27 mouse cellular contexts compared by ENCODE assay signal in genomic region chr2:25888144-25888543, GRCm38 (mm10). TPM values are rescaled to one million over a fixed set of nuclear protein-coding genes. Genes with fewer than 3 reads are reported as not detected.
DNase-seq lines count a peak whose midpoint lies in the region; ATAC-seq lines count a peak whose summit lies in the region.
"Had no signal": no experiment of that assay in that cellular context is flagged by ENCODE, and none has a peak within 500 bp of the region (broad histone marks: within the 10 kb centered on the region; RNA-seq: fewer than 3 reads in every experiment).

No protein-coding gene starts in this region.

- ATAC-seq in kidney, embryonic 14.5 days (ENCODE audit: low FRiP score, low TSS enrichment): no peak
- ATAC-seq: hindbrain, embryonic 16.5 days; intestine, postnatal 0 days; midbrain, embryonic 16.5 days had no signal

- no peaks in the 10 kb centered on the region for H3K4me1 ChIP-seq in kidney, embryonic 14.5 days (ENCODE audit: control insufficient read depth, insufficient read depth, low read length)
- H3K4me1 ChIP-seq in forebrain, embryonic 10.5 days: no peaks in the 10 kb centered on the region
- H3K4me1 ChIP-seq: heart, embryonic 10.5 days; limb, embryonic 10.5 days; lung, embryonic 15.5 days; stomach, embryonic 15.5 days had no signal

- H3K27me3 ChIP-seq in kidney, embryonic 14.5 days (ENCODE audit: control insufficient read depth, insufficient read depth, low read length): no peaks in the 10 kb centered on the region
- no peaks in the 10 kb centered on the region for H3K27me3 ChIP-seq in forebrain, embryonic 10.5 days (ENCODE audit: poor library complexity, severe bottlenecking)
- H3K27me3 ChIP-seq: lung, embryonic 15.5 days; stomach, embryonic 15.5 days had no signal

- peak; percentile 33 to 67 for DNase-seq in adrenal gland, adult (ENCODE audit: inconsistent age in 2 of 2, low spot score in 1 of 2)
- no peak for DNase-seq in adrenal gland, postnatal 4 days (ENCODE audit: low spot score in 2 of 2)
- DNase-seq in kidney, postnatal 10 days: peak; percentile 26
- DNase-seq in ovary, postnatal 36 days (ENCODE audit: low spot score): peak; percentile 27
- no peak for DNase-seq in ovary, postnatal 10 days (ENCODE audit: low spot score)
- peak; percentile 61 for DNase-seq in adrenal gland, postnatal 10 days
- DNase-seq in forebrain, embryonic 10.5 days (ENCODE audit: extremely low spot score, low spot score): no peak
- DNase-seq: cerebellum, adult 11-12 months; cerebellum, postnatal 36 days; gastrocnemius, postnatal 36 days; right cerebral cortex, adult 18-20 months had no signal

- 65% methylated on average over 5 of the region's 5 CpGs for WGBS in kidney, embryonic 14.5 days
- 73% methylated on average over 5 of the region's 5 CpGs for whole genome bisulfite sequencing in forebrain, embryonic 10.5 days

- no peak overlapping the region for H3K27ac ChIP-seq in kidney, embryonic 14.5 days (ENCODE audit: low read depth, low read length)
- no peak overlapping the region for H3K27ac ChIP-seq in forebrain, embryonic 10.5 days
- H3K27ac ChIP-seq: heart, embryonic 10.5 days; limb, embryonic 10.5 days; lung, embryonic 15.5 days; stomach, embryonic 15.5 days had no signal

- no peak overlapping the region for H3K4me2 ChIP-seq in kidney, embryonic 14.5 days (replicated peaks; ENCODE audit: low read depth, low read length)
- H3K4me2 ChIP-seq: liver, embryonic 11.5 days; lung, embryonic 15.5 days; stomach, embryonic 15.5 days had no signal

- no peaks in the 10 kb centered on the region for H3K36me3 ChIP-seq in kidney, embryonic 14.5 days (ENCODE audit: control insufficient read depth, insufficient read depth, low read length)
- H3K36me3 ChIP-seq in forebrain, embryonic 10.5 days (replicated peaks): no peaks in the 10 kb centered on the region
- H3K36me3 ChIP-seq: heart, embryonic 10.5 days; limb, embryonic 10.5 days; lung, embryonic 15.5 days; stomach, embryonic 15.5 days had no signal

- no peaks in the 10 kb centered on the region for H3K9me3 ChIP-seq in kidney, embryonic 14.5 days (ENCODE audit: control insufficient read depth, low read length)
- no peaks in the 10 kb centered on the region for H3K9me3 ChIP-seq in forebrain, embryonic 10.5 days
- H3K9me3 ChIP-seq: heart, embryonic 10.5 days; limb, embryonic 10.5 days; lung, embryonic 15.5 days; megakaryocyte, embryonic 14.5 days; stomach, embryonic 15.5 days had no signal

- H3K9ac ChIP-seq in kidney, embryonic 14.5 days (ENCODE audit: low read depth, low read length): no peak overlapping the region
- H3K9ac ChIP-seq: lung, embryonic 15.5 days; stomach, embryonic 15.5 days had no signal

- no peak overlapping the region for H3K4me3 ChIP-seq in kidney, embryonic 14.5 days (ENCODE audit: low read length)
- H3K4me3 ChIP-seq in forebrain, embryonic 10.5 days: no peak overlapping the region
- H3K4me3 ChIP-seq: erythroblast, embryonic 14.5 days; heart, embryonic 10.5 days; limb, embryonic 10.5 days; lung, embryonic 15.5 days; megakaryocyte, embryonic 14.5 days; stomach, embryonic 15.5 days had no signal

RNA-seq across cellular contexts. Expression of gene Kcnt1, which starts 24.6 kb away (rescaled TPM):
- 10 to 100 TPM; 12.2 to 12.9 TPM for total RNA-seq in adrenal gland, postnatal 4 days (2021)
- polyA plus RNA-seq in kidney, embryonic 14.5 days (2014; fragmentation: Nextera tagmentation; extraction: Ambion mirVana): 0.07 and 0.67 TPM in 2 replicates
- 1 to 10 TPM; 4.0 to 7.2 TPM for total RNA-seq in adrenal gland, postnatal 10 days (2021)
- 0.40 and 1.4 TPM in 2 replicates for polyA plus RNA-seq in forebrain, embryonic 10.5 days (2016; fragmentation: Nextera tagmentation; extraction: Ambion mirVana)
- polyA plus RNA-seq: erythroblast, embryonic 14.5 days had no signal

RNA-seq across cellular contexts. Expression of gene Sohlh1, which starts 41.1 kb away (rescaled TPM):
- total RNA-seq in adrenal gland, postnatal 4 days (2021): not detected
- polyA plus RNA-seq in kidney, embryonic 14.5 days (2014; fragmentation: Nextera tagmentation; extraction: Ambion mirVana): not detected in 2 replicates
- not detected for total RNA-seq in adrenal gland, postnatal 10 days (2021)
- not detected in 2 replicates for polyA plus RNA-seq in forebrain, embryonic 10.5 days (2016; fragmentation: Nextera tagmentation; extraction: Ambion mirVana)
- total RNA-seq: CH12.LX; gastrocnemius, postnatal 36 days; heart, postnatal 10 days; layer of hippocampus, postnatal 25 days had no signal
- polyA plus RNA-seq: brain, embryonic 14.5 days; embryonic facial prominence, embryonic 11.5 days; erythroblast, embryonic 14.5 days; heart, embryonic 10.5 days; hindbrain, embryonic 16.5 days; intestine, postnatal 0 days; limb, embryonic 10.5 days; liver, embryonic 11.5 days; lung, embryonic 15.5 days; midbrain, embryonic 16.5 days; stomach, embryonic 15.5 days had no signal

Comparison
In these comparisons a context has a peak if more than half of its experiments do, and no peak if none do; other contexts are left out.
1. DNase-seq: peak in adrenal gland, adult (2 of 2), kidney, postnatal 10 days (single experiment), ovary, postnatal 36 days (single experiment) and adrenal gland, postnatal 10 days (single experiment); none in adrenal gland, postnatal 4 days (0 of 2), ovary, postnatal 10 days (single experiment) and forebrain, embryonic 10.5 days (single experiment).